Mouse (Mus musculus): ENCODE results near the gene Ptprd. TPM values are rescaled to one million over a fixed set of nuclear protein-coding genes. Genes with fewer than 3 reads are reported as not detected.

Gene Ptprd
- polyA plus RNA-seq, 1 experiment: 118 TPM

- no peak for TF ChIP-seq POLR2A (IDR thresholded peaks at IDR 0.05; ENCODE audit: borderline replicate concordance, extremely low read depth, insufficient read depth, insufficient read length, poor library complexity, severe bottlenecking)
- TF ChIP-seq CTCF (IDR thresholded peaks at IDR 0.05; ENCODE audit: borderline replicate concordance, extremely low read depth, insufficient read depth, insufficient read length): no peak
- DNase-seq (ENCODE audit: low read depth): no peak
Measured at GRCm38 (mm10) chr4:75968618-75969017, 2243.1 kb downstream of the Ptprd start.

DNA sequence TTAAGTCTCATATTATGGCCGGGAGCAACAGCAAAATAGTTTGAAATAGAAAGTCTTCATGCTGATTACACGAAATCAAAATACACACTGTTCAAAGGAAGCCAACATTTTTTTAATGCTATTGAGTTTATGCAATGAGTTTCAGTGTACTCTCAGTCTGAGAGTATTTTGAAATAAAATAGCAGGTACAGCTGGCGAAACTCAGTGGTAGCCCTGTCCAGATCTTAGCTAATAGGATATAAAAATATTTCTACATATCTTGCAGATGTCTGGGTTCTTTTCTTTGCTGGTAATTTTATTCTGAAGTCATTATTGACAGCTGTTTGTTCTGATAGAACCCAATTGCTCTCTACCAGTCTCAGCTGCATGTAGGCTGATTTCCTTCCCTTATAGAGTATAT lies 2246.0 kb downstream of the Ptprd start:
- no peak for DNase-seq (ENCODE audit: low read depth)
- TF ChIP-seq CTCF (IDR thresholded peaks at IDR 0.05; ENCODE audit: borderline replicate concordance, extremely low read depth, insufficient read depth, insufficient read length): no peak
- TF ChIP-seq POLR2A (IDR thresholded peaks at IDR 0.05; ENCODE audit: borderline replicate concordance, extremely low read depth, insufficient read depth, insufficient read length, poor library complexity, severe bottlenecking): no peak

DNA sequence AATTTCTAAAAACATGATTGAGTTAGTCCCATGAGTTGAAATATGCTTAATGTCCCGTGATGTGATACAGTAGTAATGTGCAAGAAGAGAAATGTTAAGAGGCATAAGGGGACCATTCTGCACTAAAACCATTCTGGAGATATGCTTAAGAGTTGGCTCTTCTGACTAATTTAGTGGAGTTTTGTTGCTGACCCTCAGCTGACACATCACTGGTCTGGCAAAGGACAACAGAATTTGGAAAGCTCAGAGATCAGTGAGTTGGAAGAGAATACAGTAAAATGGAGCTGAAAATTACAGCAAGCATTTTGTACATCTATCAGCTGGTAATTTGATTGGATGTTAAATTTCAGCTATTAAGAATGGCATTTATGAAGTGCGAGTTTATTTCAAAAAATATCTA lies 2248.8 kb downstream of the Ptprd start:
- TF ChIP-seq POLR2A (IDR thresholded peaks at IDR 0.05; ENCODE audit: borderline replicate concordance, extremely low read depth, insufficient read depth, insufficient read length, poor library complexity, severe bottlenecking) (no peak), CTCF (IDR thresholded peaks at IDR 0.05; ENCODE audit: borderline replicate concordance, extremely low read depth, insufficient read depth, insufficient read length) (no peak)
- DNase-seq (ENCODE audit: low read depth): no peak

GRCm38 (mm10) chr4:75961865-75962264 lies 2249.9 kb downstream of the Ptprd start:
- TF ChIP-seq POLR2A (IDR thresholded peaks at IDR 0.05; ENCODE audit: borderline replicate concordance, extremely low read depth, insufficient read depth, insufficient read length, poor library complexity, severe bottlenecking): no peak
- DNase-seq (ENCODE audit: low read depth): no peak

DNA sequence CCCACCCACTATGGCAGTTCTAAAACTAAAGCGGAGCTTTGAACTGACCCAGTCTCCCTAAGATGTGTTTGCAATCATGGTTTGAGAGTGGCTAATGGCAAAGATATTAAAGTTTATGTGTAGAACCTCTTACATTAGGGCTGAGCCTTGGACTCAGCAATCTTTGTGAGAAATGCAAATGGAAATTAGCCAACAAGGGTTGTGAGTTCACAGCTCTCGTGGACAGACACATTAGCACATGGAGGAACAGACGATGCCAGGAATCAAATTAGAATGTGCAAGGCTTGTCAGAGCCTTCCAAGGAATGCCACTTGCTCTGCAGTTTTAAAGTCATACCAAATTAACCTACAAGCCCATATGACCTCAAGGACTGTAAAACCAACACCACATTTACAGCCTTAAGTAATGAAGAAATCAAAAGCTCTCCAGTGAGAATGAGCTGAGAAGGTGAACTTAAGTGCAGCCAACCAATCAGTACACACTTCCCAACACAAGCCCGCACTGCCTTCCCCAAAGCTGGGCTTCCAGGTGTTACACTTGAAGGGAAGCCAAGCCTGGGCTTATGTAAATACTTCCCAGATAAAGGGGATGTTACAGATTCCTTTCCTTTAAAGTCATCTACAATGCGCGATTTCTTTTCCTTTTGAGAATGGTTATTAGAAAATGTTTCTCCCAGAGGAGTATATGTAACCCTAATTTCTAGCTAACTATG lies 2258.3 kb downstream of the Ptprd start:
- no peak for DNase-seq (ENCODE audit: low read depth)
- no peak for TF ChIP-seq CTCF (IDR thresholded peaks at IDR 0.05; ENCODE audit: borderline replicate concordance, extremely low read depth, insufficient read depth, insufficient read length)
- no peak for TF ChIP-seq POLR2A (IDR thresholded peaks at IDR 0.05; ENCODE audit: borderline replicate concordance, extremely low read depth, insufficient read depth, insufficient read length, poor library complexity, severe bottlenecking)

DNA sequence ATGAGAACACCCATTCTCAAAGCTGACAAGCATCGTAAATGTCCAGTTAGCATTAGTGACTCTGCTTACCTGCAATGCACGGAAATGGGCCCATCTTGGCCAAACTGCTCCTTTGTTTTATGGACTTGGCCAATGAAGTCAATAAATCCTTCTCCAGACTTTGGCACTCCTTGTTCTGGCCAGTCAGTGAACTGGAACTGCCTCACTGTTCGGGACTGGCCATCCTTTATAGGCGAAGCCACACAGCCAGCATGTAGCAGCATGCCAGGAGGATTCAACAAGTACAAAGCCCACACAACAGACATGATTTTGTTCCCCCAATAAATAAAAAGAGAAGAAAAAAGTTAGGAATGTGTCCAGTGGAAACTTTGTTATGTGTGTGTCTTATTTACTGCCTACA lies 2261.2 kb downstream of the Ptprd start:
- peak; percentile 13 for DNase-seq (ENCODE audit: low read depth)
- no peak for TF ChIP-seq POLR2A (IDR thresholded peaks at IDR 0.05; ENCODE audit: borderline replicate concordance, extremely low read depth, insufficient read depth, insufficient read length, poor library complexity, severe bottlenecking)
- no peak for TF ChIP-seq CTCF (IDR thresholded peaks at IDR 0.05; ENCODE audit: borderline replicate concordance, extremely low read depth, insufficient read depth, insufficient read length)

GRCm38 (mm10) chr4:75894871-75895270 lies 2316.9 kb downstream of the Ptprd start:
- no peak for TF ChIP-seq CTCF (IDR thresholded peaks at IDR 0.05; ENCODE audit: borderline replicate concordance, extremely low read depth, insufficient read depth, insufficient read length)
- TF ChIP-seq POLR2A (IDR thresholded peaks at IDR 0.05; ENCODE audit: borderline replicate concordance, extremely low read depth, insufficient read depth, insufficient read length, poor library complexity, severe bottlenecking): no peak
- DNase-seq (ENCODE audit: low read depth): peak; percentile 67
